Mouse (Mus musculus): Measurements from ENCODE around the gene Gapt. TPM values are rescaled to one million over a fixed set of nuclear protein-coding genes. Genes with fewer than 3 reads are reported as not detected.
"Not testable (repeated sequence)": the region's sequence is repeated elsewhere in the genome, so short reads cannot be mapped to it uniquely, and the experiment has no call there.

The Gapt gene
- polyA plus RNA-seq, 1 experiment from 2014 or later = 0.21 TPM

DNA sequence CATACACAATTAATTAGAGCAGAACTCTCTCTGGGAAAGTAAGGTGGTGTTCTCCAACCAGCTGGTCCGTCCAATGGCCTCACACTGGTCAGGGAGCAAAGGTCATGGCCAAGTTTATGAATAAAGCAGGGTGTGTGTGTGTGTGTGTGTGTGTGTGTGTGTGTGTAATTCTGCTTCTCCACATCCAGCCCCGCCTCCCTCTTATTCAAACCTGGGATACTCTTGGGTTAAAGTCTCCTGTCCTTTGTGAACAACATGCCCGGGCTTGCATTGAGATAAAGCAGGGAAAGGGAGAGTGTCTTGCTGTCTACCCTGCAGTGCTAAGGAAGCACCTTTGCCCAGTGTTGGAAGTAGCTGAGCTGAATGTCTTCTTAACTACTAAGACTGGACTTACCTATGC lies 35.6 kb upstream of the Gapt start:
- Histone ChIP-seq H3K4me1 (replicated peaks; ENCODE audit: insufficient read depth, low read length) (no peaks in the 10 kb centered on the region), H3K4me2 (ENCODE audit: low read length) (no peak overlapping the region), H3K4me3 (replicated peaks; ENCODE audit: low read depth, low read length) (no peak overlapping the region), H3K9me3 (replicated peaks; ENCODE audit: low read length) (no peaks in the 10 kb centered on the region), H3K27me3 (ENCODE audit: insufficient read depth, low read length) (no peaks in the 10 kb centered on the region), H3K27ac (no peak overlapping the region), H3K36me3 (ENCODE audit: insufficient read depth, low read length) (no peaks in the 10 kb centered on the region), H3K9ac (ENCODE audit: low read depth, low read length) (no peak overlapping the region)
- WGBS = 50% methylated on average over 3 of the region's 3 CpGs
- DNase-seq (ENCODE audit: low spot score) = no peak
- ATAC-seq (replicated peaks; ENCODE audit: low FRiP score, low read depth) = no peak
- no peak for TF ChIP-seq CTCF (IDR thresholded peaks at IDR 0.05; ENCODE audit: low read depth)

DNA sequence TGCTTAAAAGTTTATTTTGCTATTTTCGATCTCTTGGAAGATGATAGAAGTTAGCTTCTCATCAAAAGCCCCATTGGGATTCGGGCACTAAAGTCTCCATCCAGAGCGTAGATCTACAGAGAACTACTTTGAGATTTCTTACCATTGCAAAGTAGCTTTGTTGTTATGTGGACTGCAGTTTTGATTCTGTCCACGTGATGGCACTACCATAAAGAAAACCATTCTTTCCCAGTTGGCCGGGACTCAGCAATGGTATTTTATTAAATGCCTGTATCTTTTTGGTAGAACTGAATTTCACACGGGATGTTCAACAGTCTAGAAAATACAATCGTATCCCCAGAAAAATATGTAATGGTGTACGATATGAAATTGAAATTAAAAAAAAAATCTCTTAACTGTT lies 35.2 kb upstream of the Gapt start:
- TF ChIP-seq CTCF (IDR thresholded peaks at IDR 0.05; ENCODE audit: low read depth) = peak; percentile 91
- ATAC-seq (replicated peaks; ENCODE audit: low FRiP score, low read depth) (no peak), DNase-seq (ENCODE audit: low spot score) (peak; percentile 81)
- WGBS = 18% methylated on average over 8 of the region's 8 CpGs
- Histone ChIP-seq H3K27me3 (ENCODE audit: insufficient read depth, low read length) (no peaks in the 10 kb centered on the region), H3K4me3 (replicated peaks; ENCODE audit: low read depth, low read length) (no peak overlapping the region), H3K27ac (no peak overlapping the region), H3K4me2 (ENCODE audit: low read length) (no peak overlapping the region), H3K9ac (ENCODE audit: low read depth, low read length) (no peak overlapping the region), H3K36me3 (ENCODE audit: insufficient read depth, low read length) (no peaks in the 10 kb centered on the region), H3K4me1 (replicated peaks; ENCODE audit: insufficient read depth, low read length) (no peaks in the 10 kb centered on the region), H3K9me3 (replicated peaks; ENCODE audit: low read length) (no peaks in the 10 kb centered on the region)

DNA sequence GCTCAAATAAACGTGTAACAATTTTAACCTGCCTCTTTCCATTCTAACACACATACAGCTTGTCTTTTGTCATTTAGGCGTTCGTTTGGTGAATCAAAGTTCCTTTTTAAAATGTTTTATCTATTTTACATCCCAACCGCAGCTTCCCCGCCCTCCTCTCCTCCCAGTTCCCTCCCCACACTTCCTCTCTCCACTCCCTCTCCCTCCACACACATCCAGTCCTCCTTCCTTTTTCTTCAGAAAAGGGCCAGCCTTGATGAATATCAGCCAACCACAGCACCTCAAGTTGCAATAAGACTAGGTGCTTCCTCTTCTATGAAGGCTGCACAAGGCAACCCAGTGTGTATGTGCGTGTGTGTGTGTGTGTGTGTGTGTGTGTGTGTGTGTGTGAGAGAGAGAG lies 27.5 kb upstream of the Gapt start:
- Histone ChIP-seq H3K36me3 (ENCODE audit: insufficient read depth, low read length) (no peaks in the 10 kb centered on the region), H3K9me3 (replicated peaks; ENCODE audit: low read length) (no peaks in the 10 kb centered on the region), H3K4me3 (replicated peaks; ENCODE audit: low read depth, low read length) (no peak overlapping the region), H3K27ac (no peak overlapping the region), H3K9ac (ENCODE audit: low read depth, low read length) (no peak overlapping the region), H3K4me2 (ENCODE audit: low read length) (no peak overlapping the region), H3K4me1 (replicated peaks; ENCODE audit: insufficient read depth, low read length) (no peaks in the 10 kb centered on the region), H3K27me3 (ENCODE audit: insufficient read depth, low read length) (no peaks in the 10 kb centered on the region)
- no peak for TF ChIP-seq CTCF (IDR thresholded peaks at IDR 0.05; ENCODE audit: low read depth)
- WGBS = 64% methylated on average over 6 of the region's 6 CpGs
- DNase-seq (ENCODE audit: low spot score) = no peak
- ATAC-seq (replicated peaks; ENCODE audit: low FRiP score, low read depth) = no peak

DNA sequence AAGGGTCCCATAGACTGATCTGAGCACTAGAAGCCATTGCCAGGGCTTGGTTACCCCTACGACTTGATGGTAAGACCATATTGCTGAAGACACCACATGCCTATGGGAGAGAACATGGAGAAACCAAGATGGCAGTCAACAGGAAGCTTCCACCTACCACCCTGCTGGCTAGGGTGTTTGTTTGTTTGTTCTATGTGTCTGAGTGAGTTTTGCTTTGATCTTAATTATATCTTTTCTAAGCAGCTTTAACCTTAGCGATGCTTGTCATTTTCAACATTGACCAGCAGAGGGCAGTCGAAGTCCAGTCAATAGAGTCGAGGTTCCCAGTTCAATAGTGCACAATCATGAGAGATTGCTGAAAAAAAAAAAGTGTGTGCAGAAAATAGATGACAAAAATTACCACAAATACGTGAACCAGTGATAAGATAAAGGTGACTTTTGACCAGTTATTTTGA lies 25.5 kb upstream of the Gapt start:
- H3K9me3 ChIP-seq (replicated peaks; ENCODE audit: low read length) = no peaks in the 10 kb centered on the region
- no peak overlapping the region for H3K9ac ChIP-seq (ENCODE audit: low read depth, low read length)
- DNase-seq (ENCODE audit: low spot score) = peak; percentile 79
- no peak overlapping the region for H3K4me3 ChIP-seq (replicated peaks; ENCODE audit: low read depth, low read length)
- no peaks in the 10 kb centered on the region for H3K27me3 ChIP-seq (ENCODE audit: insufficient read depth, low read length)
- TF ChIP-seq CTCF (IDR thresholded peaks at IDR 0.05; ENCODE audit: low read depth) = peak; percentile 90
- no peak overlapping the region for H3K27ac ChIP-seq
- no peak for ATAC-seq (replicated peaks; ENCODE audit: low FRiP score, low read depth)
- H3K4me1 ChIP-seq (replicated peaks; ENCODE audit: insufficient read depth, low read length) = no peaks in the 10 kb centered on the region
- no peak overlapping the region for H3K4me2 ChIP-seq (ENCODE audit: low read length)
- 19% methylated on average over 5 of the region's 5 CpGs for WGBS
- no peaks in the 10 kb centered on the region for H3K36me3 ChIP-seq (ENCODE audit: insufficient read depth, low read length)

DNA sequence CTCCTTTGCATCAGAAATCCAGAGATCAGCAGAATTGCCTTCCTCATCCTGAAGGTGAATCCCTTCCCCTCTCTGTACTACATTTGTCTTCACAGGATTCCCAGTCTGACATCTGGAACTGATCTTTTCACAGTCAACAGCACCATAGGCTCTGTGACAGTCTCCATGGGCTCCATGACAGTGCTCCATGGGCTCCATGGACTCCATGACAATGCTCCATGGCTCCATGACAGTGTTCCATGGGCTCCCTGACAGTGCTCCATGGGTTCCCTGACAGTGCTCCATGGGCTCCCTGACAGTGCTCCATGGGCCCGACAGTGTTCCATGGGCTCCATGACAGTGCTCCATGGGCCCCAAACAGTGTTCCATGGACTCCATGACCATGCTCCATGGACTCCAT lies 12.7 kb upstream of the Gapt start:
- DNase-seq (ENCODE audit: low spot score) (no peak), ATAC-seq (replicated peaks; ENCODE audit: low FRiP score, low read depth) (no peak)
- 96% methylated on average over 1 of the region's 1 CpGs for WGBS
- Histone ChIP-seq H3K9me3 (replicated peaks; ENCODE audit: low read length) (no peaks in the 10 kb centered on the region), H3K9ac (ENCODE audit: low read depth, low read length) (no peak overlapping the region), H3K4me1 (replicated peaks; ENCODE audit: insufficient read depth, low read length) (no peaks in the 10 kb centered on the region), H3K27ac (no peak overlapping the region), H3K4me3 (replicated peaks; ENCODE audit: low read depth, low read length) (no peak overlapping the region), H3K36me3 (ENCODE audit: insufficient read depth, low read length) (no peaks in the 10 kb centered on the region), H3K4me2 (ENCODE audit: low read length) (no peak overlapping the region), H3K27me3 (ENCODE audit: insufficient read depth, low read length) (no peaks in the 10 kb centered on the region)
- no peak for TF ChIP-seq CTCF (IDR thresholded peaks at IDR 0.05; ENCODE audit: low read depth)

DNA sequence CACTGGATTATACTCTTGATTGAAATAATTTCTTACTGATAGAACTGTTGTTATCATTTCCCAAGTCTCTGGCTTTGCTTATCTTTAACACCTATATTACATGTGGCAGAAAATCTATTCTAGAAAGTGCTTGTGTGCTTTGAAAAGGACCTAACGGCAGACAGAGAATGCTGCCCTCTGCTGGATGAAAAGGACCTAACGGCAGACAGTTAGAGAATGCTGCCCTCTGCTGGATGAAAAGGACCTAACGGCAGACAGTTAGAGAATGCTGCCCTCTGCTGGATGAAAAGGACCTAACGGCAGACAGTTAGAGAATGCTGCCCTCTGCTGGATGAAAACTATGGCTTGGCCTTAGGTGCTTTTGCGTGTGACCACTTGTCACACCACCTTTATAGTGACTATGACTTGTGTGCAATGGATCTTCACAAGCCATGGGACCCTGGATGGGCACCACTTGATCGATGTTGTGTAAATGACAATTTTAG lies 11.6 kb upstream of the Gapt start:
- H3K9me3 ChIP-seq (replicated peaks; ENCODE audit: low read length); H3K27ac ChIP-seq; H3K4me3 ChIP-seq (replicated peaks; ENCODE audit: low read depth, low read length); H3K4me1 ChIP-seq (replicated peaks; ENCODE audit: insufficient read depth, low read length); H3K9ac ChIP-seq (ENCODE audit: low read depth, low read length); H3K4me2 ChIP-seq (ENCODE audit: low read length); H3K27me3 ChIP-seq (ENCODE audit: insufficient read depth, low read length); H3K36me3 ChIP-seq (ENCODE audit: insufficient read depth, low read length); ATAC-seq (replicated peaks; ENCODE audit: low FRiP score, low read depth): not testable (repeated sequence)
- TF ChIP-seq CTCF (IDR thresholded peaks at IDR 0.05; ENCODE audit: low read depth) = peak; percentile 100; the same call in 1 of the 2 replicates
- WGBS = 58% methylated on average over 6 of the region's 6 CpGs
- peak; percentile 66 for DNase-seq (ENCODE audit: low spot score)

DNA sequence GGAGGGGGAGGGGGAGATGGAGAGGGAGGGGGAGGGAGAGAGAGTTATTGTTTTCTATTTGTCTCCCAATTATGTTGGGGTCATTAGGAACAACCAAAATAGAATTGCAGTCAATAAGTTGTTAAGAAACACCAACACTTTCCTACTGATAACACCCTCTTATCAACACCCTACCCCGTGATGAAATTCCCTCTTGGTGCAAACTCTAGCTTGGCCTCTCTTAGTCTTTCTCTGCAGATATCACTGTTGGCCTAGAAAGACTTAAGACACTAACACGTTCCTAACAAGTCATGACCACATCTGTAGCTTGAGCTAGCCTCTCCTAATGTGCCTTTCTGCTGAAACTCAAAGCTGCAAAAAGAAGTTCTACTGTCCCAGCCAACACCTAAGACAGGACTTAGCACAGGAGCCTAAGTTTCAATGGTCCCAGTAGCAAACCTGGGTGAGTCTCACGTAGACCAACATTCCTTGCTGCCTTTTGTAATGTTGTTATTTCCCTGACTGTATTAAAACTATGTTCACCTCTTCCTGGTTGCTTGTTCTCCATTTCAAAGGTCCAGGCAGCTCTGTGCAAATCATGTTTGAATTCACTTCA lies 11.1 kb upstream of the Gapt start:
- Histone ChIP-seq H3K4me2 (ENCODE audit: low read length) (no peak overlapping the region), H3K4me1 (replicated peaks; ENCODE audit: insufficient read depth, low read length) (no peaks in the 10 kb centered on the region), H3K27me3 (ENCODE audit: insufficient read depth, low read length) (no peaks in the 10 kb centered on the region), H3K36me3 (ENCODE audit: insufficient read depth, low read length) (no peaks in the 10 kb centered on the region), H3K9ac (ENCODE audit: low read depth, low read length) (no peak overlapping the region), H3K27ac (no peak overlapping the region), H3K4me3 (replicated peaks; ENCODE audit: low read depth, low read length) (no peak overlapping the region), H3K9me3 (replicated peaks; ENCODE audit: low read length) (no peaks in the 10 kb centered on the region)
- ATAC-seq (replicated peaks; ENCODE audit: low FRiP score, low read depth) (no peak), DNase-seq (ENCODE audit: low spot score) (no peak)
- no peak for TF ChIP-seq CTCF (IDR thresholded peaks at IDR 0.05; ENCODE audit: low read depth)
- WGBS = 91% methylated on average over 3 of the region's 3 CpGs

Data from kidney, postnatal 0 days (tissue).